Mouse (Mus musculus): ENCODE measurements around the gene Nmt1.

- TF ChIP-seq CTCF (IDR thresholded peaks at IDR 0.05): no peak
- no peak for TF ChIP-seq EP300 (IDR thresholded peaks at IDR 0.05)
Observed at GRCm38 (mm10) chr11:103105810-103106209, 77.8 kb downstream of the Nmt1 start.
